Mouse (Mus musculus) intestine, embryonic 16.5 days (tissue): ENCODE data around the gene Pigt. TPM values are rescaled to one million over a fixed set of nuclear protein-coding genes. Genes with fewer than 3 reads are reported as not detected.
A peak's percentile ranks its signal among the peaks of the same experiment; 100 is the strongest.

Experiments used
- ATAC-seq: fragments of 200-750 bp; cut with Nextera tagmentation; 2 replicates; pipeline ENCODE4 v1.8.0; 2017; ENCODE audit warnings: moderate TSS enrichment, moderate library complexity
- H3K27ac ChIP-seq: fragments of 300-500 bp; sonication (generic); 2 replicates; pipeline ENCODE4 v1.5.1; 2014; ENCODE audit warnings: mild to moderate bottlenecking, low read length
- H3K27me3 ChIP-seq: fragments of 300-500 bp; sonication (generic); replicated peaks from 2 replicates; pipeline ENCODE4 v1.6.1; 2014; ENCODE audit warnings: low read length, control low read depth, mixed read lengths; ENCODE audit not compliant: control insufficient read depth, insufficient read depth
- H3K36me3 ChIP-seq: fragments of 300-500 bp; sonication (generic); 2 replicates; pipeline ENCODE4 v1.6.1; 2014; ENCODE audit warnings: low read length, control low read depth; ENCODE audit not compliant: control insufficient read depth, insufficient read depth
- H3K4me1 ChIP-seq: fragments of 300-500 bp; sonication (generic); 2 replicates; pipeline ENCODE4 v1.6.1; 2014; ENCODE audit warnings: low read length, control low read depth, mixed read lengths; ENCODE audit not compliant: control insufficient read depth, insufficient read depth
- H3K4me2 ChIP-seq: fragments of 300-500 bp; sonication (generic); 2 replicates; pipeline ENCODE4 v1.6.1; 2014; ENCODE audit warnings: low read depth, low read length, control low read depth
- H3K4me3 ChIP-seq: fragments of 300-500 bp; sonication (generic); 2 replicates; pipeline ENCODE4 v1.5.1; 2014; ENCODE audit warnings: mild to moderate bottlenecking, low read length
- H3K9ac ChIP-seq: fragments of 300-500 bp; sonication (generic); 2 replicates; pipeline ENCODE4 v1.6.1; 2014; ENCODE audit warnings: low read depth, low read length
- H3K9me3 ChIP-seq: fragments of 300-500 bp; sonication (generic); 2 replicates; pipeline ENCODE4 v1.6.1; 2016; ENCODE audit warnings: low read length, control low read depth; ENCODE audit not compliant: control insufficient read depth
- WGBS: fragments of 180-500 bp; shearing (Covaris S2); extraction: QIAGEN DNeasy Blood & Tissue Kit; methylation state at CpG from one replicate; pipeline ENCODE4 v1.1.7; 2014; 5-methylcytosine and 5-hydroxymethylcytosine counted together
- polyA plus RNA-seq: library from polyadenylated mRNA; unstranded; fragments of >200 nt; fragmentation: Nextera tagmentation; extraction: Ambion mirVana; gene quantifications from 2 replicates; pipeline ENCODE4 v1.2.1, GENCODE M21; 2015

Pigt gene
- polyA plus RNA-seq, 1 experiment from 2014 or later = 59.1 TPM

DNA sequence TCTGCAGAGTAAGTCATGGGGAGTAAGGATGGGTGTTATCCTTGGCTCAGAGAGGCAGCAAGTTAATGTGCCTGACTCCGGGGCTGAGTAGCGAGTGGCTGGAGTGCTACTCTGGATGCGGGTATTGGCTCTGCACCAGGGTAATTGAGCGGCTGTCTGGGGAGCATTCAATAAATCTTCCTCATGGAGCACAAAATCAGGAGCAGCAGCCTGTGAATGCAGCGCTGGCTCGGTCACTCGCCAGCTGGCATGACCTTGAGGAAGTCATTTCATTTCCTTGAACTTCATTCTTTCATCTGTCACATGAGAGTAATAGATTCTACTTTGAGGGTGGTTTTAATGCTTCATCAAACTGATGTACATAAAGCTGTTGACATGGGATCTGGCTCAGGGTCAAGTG is 3.2 kb downstream of the Pigt start:
- no peak for ATAC-seq
- Histone ChIP-seq H3K27ac (no peak overlapping the region), H3K9me3 (0 out of 2 replicates have a peak, but pooled peaks cover 3% of the 10 kb centered on the region), H3K4me1 (peaks cover 5% of the 10 kb centered on the region), H3K9ac (no peak overlapping the region), H3K4me3 (no peak overlapping the region), H3K27me3 (no peaks in the 10 kb centered on the region), H3K4me2 (no peak overlapping the region), H3K36me3 (peaks cover 32% of the 10 kb centered on the region)
- WGBS = 85% methylated on average over 7 of the region's 7 CpGs

DNA sequence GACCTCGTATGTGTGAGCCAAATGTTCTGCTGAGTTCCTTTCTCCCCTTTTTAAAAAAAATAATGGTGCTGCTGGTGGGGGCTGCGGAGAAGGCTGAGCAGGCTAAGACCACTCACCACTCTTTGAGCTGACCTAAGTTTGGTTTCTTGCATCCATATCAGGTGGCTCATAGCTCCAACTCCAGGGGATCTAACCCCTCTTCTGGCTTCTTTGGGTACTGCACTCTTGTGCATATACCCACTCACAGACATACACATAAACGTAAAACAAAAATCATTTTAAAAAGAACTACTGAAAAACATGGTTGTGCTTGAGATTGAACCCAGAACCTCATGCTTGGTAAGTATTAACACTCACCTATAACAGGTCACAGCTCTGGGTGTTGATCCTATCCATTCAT is 7.6 kb downstream of the Pigt start:
- no peaks in the 10 kb centered on the region for H3K27me3 ChIP-seq
- 0 out of 2 replicates have a peak, but pooled peaks cover 3% of the 10 kb centered on the region for H3K9me3 ChIP-seq
- no peak overlapping the region for H3K4me2 ChIP-seq
- H3K9ac ChIP-seq = no peak overlapping the region
- H3K4me3 ChIP-seq = no peak overlapping the region
- ATAC-seq = no peak
- H3K27ac ChIP-seq = no peak overlapping the region
- H3K36me3 ChIP-seq = peaks cover 34% of the 10 kb centered on the region
- WGBS = 98% methylated on average over 3 of the region's 3 CpGs
- H3K4me1 ChIP-seq = no peaks in the 10 kb centered on the region

DNA sequence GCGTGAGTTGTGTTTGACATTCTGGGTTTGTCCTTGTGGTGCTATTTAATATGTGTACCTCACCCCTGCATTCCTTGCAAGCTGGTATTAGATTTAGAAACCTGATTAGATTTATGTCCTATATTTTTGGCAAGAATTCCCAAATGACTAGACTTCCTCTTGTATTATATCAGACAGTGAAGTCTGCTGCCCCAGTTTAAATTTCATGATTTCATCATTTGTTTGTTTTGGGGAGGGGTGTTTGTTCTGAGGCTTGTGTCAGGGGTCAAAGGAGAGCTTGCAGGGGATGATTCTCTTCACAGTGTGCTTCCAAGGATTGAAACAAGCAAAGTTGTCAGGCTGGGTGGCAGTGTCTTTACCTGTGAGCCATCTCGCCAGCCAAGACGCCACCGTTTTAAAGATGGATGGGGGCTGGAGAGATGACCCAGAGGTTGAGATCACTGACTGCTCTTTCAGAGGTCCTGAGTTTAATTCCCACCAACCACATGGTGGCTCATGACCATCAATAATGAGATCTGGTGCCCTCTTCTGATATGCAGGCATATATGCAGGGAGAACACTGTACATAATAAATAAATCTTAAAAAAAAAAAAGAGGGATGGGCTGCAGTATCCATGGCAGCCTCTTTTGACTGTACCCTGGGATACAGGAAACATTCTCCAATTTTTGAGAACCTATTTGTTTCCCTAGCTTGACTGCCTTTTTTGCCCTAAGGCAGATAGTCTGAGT is 8.5 kb downstream of the Pigt start:
- WGBS = 66% methylated on average over 4 of the region's 4 CpGs
- no peak overlapping the region for H3K27ac ChIP-seq
- no peak for ATAC-seq

DNA sequence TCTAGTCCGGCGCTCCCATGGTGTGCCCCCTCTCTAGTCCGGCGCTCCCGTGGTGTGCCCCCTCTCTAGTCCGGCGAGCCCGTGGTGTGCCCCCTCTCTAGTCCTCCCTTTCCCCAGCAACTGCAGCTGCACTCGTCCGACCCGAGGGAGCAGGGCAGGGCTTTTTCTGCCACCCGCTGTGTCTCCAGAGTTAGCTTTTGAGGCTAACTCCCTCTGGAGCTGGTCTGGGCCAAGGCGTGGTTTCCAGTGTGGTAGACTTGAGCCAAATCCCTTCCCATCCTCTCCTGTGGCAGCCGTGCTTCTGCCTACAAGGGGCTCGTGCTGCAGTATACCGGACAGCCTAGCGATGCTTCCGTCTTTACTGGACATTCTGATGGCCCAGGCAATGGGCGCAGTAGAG is 10.5 kb downstream of the Pigt start:
- Histone ChIP-seq H3K4me3 (no peak overlapping the region), H3K9ac (no peak overlapping the region), H3K27me3 (no peaks in the 10 kb centered on the region), H3K27ac (no peak overlapping the region), H3K36me3 (peaks cover 22% of the 10 kb centered on the region), H3K4me2 (no peak overlapping the region), H3K9me3 (0 out of 2 replicates have a peak, but pooled peaks cover 3% of the 10 kb centered on the region), H3K4me1 (peaks cover 9% of the 10 kb centered on the region)
- ATAC-seq = no peak
- WGBS = 87% methylated on average over 19 of the region's 19 CpGs

More for the DNA sequence above, 8.5 kb downstream of the Pigt start:
- H3K4me1 ChIP-seq = no peaks in the 10 kb centered on the region
- H3K4me2 ChIP-seq = no peak overlapping the region
- H3K27me3 ChIP-seq = no peaks in the 10 kb centered on the region
- no peak overlapping the region for H3K9ac ChIP-seq
- H3K4me3 ChIP-seq = no peak overlapping the region
- H3K9me3 ChIP-seq = 0 out of 2 replicates have a peak, but pooled peaks cover 3% of the 10 kb centered on the region
- peaks cover 29% of the 10 kb centered on the region for H3K36me3 ChIP-seq

DNA sequence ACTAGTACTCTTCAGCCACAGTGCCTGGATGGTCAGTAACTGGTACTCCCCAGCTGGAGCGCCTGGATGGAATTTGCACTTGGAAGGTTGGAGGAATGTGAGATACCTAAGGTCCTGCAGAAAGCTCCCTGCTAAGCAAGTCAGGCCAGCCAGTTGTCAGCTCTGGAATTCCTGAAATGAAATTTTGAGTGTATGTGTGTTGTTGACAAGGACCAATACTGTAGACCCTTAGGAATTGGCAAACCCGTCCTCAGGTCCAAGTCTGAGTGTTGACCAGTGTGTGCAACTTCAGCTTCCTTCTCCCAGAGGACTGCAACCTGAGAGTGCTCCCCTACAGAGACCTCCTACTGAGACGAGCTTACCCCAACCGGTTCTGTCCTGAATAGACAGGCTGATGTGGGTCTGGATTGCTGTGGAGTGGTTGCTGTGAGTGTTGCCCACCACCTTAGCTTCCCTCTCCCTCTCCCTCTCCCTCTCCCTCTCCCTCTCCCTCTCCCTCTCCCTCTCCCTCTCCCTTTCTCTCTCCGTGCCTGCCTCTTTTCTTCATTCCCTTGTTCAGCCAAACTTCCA is 13.4 kb downstream of the Pigt start:
- H3K36me3 ChIP-seq = 0 out of 2 replicates have a peak, but pooled peaks cover 2% of the 10 kb centered on the region
- H3K9ac ChIP-seq = no peak overlapping the region
- no peaks in the 10 kb centered on the region for H3K9me3 ChIP-seq
- H3K4me2 ChIP-seq = no peak overlapping the region
- H3K27ac ChIP-seq = no peak overlapping the region
- H3K4me1 ChIP-seq = peaks cover 19% of the 10 kb centered on the region
- ATAC-seq = no peak
- WGBS = 54% methylated on average over 5 of the region's 5 CpGs
- H3K27me3 ChIP-seq = no peaks in the 10 kb centered on the region
- H3K4me3 ChIP-seq = no peak overlapping the region

DNA sequence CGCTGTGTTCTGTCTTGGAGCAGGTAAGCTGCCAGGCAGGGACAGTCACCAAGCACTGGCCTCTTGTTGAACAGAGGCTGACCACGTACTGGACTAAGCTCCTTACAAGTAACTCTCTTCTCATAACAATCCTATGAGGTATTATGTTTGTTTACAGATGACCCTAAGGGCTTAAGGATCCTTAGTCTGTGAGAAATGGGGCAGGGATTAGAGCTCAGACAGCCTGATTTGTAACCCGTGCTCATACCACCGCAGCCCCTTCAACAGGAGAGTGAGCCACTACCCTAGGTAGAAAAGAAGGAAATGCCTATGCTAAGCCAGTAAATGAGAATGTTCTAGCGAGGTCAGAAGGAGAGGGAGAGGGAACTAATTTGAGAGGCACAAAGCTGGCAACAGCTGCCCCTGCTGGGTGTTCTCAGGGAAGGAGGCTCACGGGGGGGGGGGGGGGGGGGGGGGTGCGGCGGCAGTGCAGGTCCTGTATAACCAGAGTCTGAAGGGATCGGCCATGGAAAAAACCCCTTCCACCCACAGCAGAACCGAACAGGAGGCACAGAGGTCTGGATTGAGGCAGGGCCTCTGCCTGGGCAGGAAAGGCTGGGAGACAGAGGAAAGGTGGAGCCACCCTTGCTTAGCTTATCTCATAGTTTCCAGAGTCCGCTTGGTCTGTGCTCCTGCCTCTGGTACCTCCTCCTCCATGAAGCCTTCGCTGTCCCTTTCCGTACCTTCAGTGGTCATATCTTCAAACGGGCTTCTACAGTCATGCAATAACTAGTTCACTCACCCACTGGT is 15.0 kb downstream of the Pigt start:
- 60% methylated on average over 11 of the region's 14 CpGs for WGBS
- Histone ChIP-seq H3K36me3 (0 out of 2 replicates have a peak, but pooled peaks cover 2% of the 10 kb centered on the region), H3K9me3 (no peaks in the 10 kb centered on the region; the same call in 1 of the 2 replicates), H3K4me1 (peaks cover 19% of the 10 kb centered on the region), H3K27ac (0 out of 2 replicates have a peak overlapping the region, but pooled peaks have one; percentile 46), H3K4me3 (no peak overlapping the region), H3K27me3 (no peaks in the 10 kb centered on the region), H3K4me2 (no peak overlapping the region), H3K9ac (0 out of 2 replicates have a peak overlapping the region, but pooled peaks have one; percentile 1)
- ATAC-seq = peak; percentile 55

DNA sequence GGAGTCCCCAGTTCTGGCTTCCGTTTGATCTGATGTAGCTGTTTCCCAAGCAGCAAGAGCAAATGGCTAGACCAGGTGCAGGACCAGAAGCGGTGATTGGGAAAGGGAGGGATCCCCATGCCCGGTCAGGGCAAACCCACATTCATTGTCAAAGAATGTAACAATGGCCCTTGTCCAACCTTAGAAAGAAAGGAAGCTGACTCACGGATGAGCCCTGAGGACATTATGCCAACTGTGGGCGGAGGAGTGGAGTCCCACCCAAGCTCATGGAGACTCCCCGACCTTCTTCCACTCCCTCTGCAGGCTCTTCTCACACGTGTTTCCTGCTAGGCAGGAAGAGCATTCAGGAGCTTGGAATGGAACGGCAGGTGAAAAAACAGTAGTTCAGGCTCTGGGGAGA is 16.1 kb downstream of the Pigt start:
- ATAC-seq = no peak
- peaks cover 19% of the 10 kb centered on the region for H3K4me1 ChIP-seq
- no peaks in the 10 kb centered on the region; the same call in 1 of the 2 replicates for H3K9me3 ChIP-seq
- no peak overlapping the region for H3K27ac ChIP-seq
- H3K27me3 ChIP-seq = no peaks in the 10 kb centered on the region
- 64% methylated on average over 8 of the region's 8 CpGs for WGBS
- H3K4me3 ChIP-seq = no peak overlapping the region
- no peak overlapping the region for H3K4me2 ChIP-seq
- H3K9ac ChIP-seq = no peak overlapping the region
- H3K36me3 ChIP-seq = 0 out of 2 replicates have a peak, but pooled peaks cover 2% of the 10 kb centered on the region

DNA sequence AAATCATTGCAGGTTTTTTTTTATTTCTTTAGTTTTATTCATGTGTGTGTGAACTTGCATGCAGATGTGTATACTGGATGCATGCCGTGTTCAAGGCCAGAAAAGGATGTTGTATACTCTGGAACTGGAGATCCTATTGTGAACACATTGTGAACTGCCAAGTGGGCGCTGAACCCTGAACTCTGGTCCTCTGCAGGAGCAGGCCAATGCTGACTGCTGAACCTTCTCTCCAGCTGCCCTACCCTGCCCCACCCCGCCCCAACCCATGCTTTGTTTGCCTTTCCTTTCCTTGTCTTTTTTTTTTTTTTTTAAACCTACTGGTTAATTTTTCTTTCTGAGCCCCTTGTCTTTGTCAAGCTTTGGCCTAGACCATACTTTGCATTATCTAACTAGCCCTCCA is 17.6 kb downstream of the Pigt start:
- ATAC-seq = peak; percentile 81
- WGBS = 67% methylated on average over 3 of the region's 3 CpGs

DNA sequence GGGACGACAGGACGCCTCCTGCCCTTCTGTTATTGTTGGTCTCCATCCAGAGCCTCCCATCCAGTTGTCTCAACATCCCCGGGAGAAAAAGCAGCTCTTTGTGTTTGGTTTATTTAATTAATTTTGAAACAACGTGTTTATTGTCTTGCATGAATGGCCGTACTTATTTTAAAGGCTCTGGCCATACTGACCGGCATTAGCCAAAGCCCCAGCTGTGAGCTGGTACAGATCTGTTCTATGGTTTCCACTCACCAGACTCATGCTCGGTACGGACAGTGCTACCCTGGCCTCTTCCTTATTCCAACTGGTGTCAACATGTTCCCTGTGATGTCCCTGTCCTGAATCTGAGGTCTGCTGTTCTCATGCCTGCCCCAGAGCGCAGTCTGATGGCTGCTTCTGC is 18.6 kb downstream of the Pigt start:
- Histone ChIP-seq H3K27ac (peak overlapping the region; percentile 73; the same call in 1 of the 2 replicates), H3K4me2 (no peak overlapping the region), H3K4me3 (no peak overlapping the region), H3K4me1 (peaks cover 22% of the 10 kb centered on the region), H3K9me3 (no peaks in the 10 kb centered on the region; the same call in 1 of the 2 replicates), H3K36me3 (no peaks in the 10 kb centered on the region), H3K27me3 (no peaks in the 10 kb centered on the region), H3K9ac (no peak overlapping the region)
- 83% methylated on average over 9 of the region's 9 CpGs for WGBS
- ATAC-seq = no peak

More for the DNA sequence above, 17.6 kb downstream of the Pigt start:
- no peak overlapping the region for H3K9ac ChIP-seq
- H3K4me1 ChIP-seq = peaks cover 22% of the 10 kb centered on the region
- no peak overlapping the region for H3K4me2 ChIP-seq
- no peak overlapping the region for H3K4me3 ChIP-seq
- H3K27me3 ChIP-seq = no peaks in the 10 kb centered on the region
- no peaks in the 10 kb centered on the region for H3K36me3 ChIP-seq
- H3K9me3 ChIP-seq = no peaks in the 10 kb centered on the region; the same call in 1 of the 2 replicates
- peak overlapping the region; percentile 57; the same call in 1 of the 2 replicates for H3K27ac ChIP-seq
